Mouse (Mus musculus) cerebellum, adult 18-20 months (tissue): ENCODE results near the gene Gm42906.

ENCODE experiments used
- DNase-seq, 2 experiments: peaks; one replicate each; pipeline ENCODE4 v3.0.0; 2021

Gene Gm42906

DNA sequence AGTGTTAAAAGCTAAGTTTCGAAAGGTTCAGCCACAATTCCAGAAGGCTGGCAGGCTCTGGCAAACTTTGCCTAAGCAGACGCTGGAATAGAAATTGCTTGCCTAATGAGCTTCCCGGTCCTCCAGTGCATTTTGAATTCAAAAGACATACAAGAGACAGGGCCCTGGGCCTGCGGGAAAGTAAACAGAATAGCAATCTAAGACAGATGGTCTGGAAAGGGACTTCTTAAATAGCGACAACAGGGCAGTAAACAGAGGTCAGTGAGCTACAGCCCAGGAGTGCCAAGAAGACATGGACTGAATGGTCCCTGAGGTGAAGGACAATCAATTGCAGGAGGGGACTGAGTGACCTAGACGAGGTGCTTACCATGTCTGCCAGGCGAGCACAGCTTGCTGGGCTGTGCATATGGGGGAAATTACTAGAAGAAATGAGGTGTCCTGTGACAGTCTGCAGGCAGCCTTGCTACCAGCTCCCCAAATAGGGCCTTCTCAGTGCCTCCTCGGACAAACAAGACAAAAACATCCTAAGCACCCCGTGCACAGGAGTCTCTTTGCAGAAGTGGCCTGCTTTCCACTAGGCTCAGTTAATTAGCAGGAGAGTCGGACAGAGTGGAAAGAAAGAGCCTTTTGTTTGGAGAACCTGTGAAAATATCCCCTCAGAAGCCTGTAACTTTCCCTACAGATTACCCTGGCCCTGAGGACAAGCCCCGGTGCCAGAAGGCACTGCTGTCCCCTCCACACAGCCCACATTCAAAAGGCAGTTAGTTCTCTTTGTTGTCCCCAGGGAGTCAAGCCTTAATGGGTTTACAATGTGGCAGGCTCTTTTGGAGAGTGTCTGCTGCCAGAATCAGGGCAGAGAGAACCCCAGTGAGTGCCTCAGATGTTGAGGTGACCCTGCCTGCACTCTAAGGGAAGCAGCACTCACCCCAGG lies 285.0 kb downstream of the Gm42906 start:
- DNase-seq = no peak

DNA sequence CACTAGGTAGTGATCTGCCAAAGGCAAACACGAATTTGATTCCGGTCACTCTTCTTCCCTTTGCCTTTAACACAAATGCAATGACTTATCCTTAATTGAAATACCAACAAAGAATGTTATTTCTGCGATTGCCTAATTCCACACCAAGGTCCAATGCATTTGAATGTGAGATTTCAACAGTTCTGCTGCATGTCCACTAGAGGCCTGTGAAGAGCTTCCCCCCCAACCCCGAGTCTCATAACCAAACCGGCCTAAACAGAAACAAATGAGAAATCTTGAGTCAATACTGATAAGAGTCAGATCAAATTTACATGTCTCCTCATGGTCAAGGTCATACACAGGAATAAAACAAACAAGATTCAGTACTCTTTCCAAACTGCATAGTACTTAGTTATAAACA lies 285.7 kb downstream of the Gm42906 start:
- no peak for DNase-seq

DNA sequence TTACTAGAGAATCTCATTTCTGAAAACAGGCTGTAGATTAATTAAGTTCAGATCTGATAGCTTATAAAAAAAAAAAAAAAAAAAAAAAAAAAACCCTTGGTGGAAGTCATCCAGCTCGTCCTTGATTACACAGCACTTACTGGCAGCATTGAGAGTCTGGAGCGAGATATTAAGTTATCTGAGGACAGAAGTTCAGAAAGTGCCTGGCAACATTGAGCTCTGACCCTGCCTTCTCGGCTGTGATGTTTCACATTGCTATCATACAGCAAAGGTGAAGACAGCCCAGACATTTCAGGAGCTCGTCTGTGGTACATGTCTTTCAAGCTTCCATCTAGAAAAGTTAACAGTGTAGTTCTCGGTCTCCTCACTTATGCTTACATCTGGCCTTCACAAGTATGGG lies 290.1 kb downstream of the Gm42906 start:
- DNase-seq = no peak

DNA sequence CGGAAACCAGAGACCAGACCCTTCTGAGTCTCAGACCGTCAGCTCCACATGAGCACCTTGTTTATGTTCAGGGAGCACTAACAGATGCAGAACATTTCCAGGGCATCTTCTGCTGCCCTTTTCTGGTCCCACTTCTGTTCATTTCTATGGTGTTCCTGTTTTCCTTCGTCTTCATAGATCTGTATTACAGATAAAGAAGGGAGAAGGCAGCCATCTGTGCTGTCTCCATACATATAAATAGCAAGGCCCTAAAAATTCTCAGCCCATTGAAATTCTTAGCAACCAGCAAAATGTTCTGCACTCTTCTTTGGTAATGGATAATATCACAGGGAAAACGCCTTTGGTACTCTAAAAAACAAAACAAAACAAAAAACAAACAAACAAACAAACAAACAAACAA lies 290.7 kb downstream of the Gm42906 start:
- no peak for DNase-seq

DNA sequence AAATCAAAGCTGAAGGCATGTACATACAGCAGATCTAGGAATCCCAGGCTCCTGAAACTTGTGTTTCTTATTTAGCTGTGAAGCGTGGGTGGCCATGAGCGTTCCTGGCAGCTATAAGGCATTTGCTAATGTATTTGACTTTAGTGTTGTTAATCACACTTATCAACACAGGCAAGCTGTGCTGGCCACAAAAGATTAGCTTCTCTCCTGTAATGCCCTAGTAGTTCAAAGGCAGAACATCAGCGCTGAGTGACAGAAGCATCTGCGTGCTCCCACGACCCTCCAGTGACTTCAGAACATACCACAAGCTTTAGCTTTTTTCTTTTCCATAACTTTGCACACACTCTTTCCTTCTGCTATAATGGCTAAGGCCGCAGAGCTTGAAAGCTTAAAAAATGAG lies 292.0 kb downstream of the Gm42906 start:
- no peak for DNase-seq

DNA sequence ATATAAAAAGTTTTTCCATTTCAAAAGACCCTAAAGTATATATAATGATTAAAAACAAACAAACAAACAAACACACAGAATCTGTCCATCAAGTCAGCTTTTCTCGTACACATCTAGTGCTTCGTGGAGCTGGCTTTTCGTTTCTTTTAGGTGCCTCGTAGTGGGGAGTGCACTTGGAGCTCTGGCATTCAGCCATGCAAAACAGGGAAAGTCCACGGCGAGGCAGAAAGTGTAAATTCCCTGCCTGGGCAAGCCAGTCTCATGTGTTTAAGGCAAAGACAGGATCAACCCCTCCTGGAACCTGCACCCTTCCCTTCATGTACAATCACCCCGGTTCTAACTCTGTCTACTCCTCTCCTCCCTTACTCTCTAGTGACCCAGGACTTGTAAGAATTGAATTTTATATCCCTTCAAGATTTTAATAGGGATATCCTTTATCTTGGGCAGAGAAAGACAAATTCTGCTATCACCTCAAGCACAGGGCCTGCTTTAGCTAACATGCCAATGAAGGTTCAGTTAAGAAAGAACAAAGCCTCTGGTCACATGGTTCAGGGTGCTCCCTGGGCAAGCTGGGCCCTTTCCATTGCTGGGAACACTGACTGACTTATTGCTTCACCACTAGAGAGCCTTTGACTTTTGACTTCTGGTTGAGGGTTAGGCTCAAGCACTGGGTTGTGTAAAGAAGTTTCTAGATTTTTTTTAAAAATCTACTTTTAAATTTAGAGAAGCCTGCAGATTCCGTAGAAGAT lies 292.7 kb downstream of the Gm42906 start:
- no peak for DNase-seq

DNA sequence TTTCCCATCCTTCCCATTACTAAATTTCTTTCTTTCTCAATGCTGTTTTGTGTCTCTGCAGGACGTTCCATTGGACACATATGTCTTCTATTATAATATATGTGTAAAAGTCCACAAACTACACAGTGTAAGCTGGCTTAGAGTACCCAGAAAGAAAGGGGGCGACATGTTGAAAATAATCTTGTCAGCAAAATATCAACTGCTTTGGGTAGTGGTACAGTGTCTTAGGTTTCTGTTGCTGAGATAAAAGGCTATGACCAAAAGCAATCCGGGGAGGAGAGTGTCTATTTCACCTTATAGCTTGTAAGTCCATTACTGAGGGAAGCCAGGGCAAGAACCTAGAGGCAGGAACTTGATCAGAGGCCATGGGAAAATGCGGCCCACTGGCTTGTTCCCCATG lies 293.8 kb downstream of the Gm42906 start:
- no peak for DNase-seq

DNA sequence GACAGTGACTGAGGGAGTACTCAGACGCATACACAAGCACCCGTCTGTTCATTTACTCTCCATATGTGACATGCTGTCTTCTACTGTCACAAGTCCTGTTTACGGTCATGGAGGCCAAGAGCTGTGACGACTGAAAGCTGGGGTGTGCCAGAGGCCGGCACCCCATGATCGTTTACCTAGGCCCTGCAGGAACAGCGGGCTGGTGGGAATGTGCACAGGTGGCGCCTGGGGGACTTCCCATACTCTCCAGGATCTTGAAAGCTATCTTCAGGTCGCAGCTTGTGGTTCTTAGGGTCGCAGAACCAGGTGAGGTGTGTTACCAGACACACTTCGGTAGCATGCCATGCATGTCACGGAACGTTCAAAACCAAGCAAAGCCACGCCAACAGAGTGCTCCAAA lies 294.2 kb downstream of the Gm42906 start:
- DNase-seq = no peak

DNA sequence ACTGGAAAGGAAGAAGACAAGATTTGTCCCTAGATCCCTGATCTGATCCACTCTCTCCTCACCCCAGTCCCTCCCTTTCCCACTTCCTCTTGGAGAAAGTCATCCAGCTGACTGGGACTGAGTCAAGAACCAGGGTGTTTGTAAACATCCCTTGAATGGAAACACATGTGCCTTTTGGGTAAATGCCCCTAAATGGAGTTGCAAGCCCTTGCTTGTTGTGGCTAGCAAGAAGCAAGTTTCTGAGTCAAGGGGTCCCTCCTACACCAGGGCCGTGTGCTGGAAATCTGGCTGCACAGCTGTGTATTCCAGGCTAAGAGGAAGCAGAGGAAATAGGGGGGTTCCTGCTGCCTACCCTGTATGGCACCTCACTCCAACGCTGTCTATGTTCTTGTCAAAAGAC lies 298.2 kb downstream of the Gm42906 start:
- no peak for DNase-seq

DNA sequence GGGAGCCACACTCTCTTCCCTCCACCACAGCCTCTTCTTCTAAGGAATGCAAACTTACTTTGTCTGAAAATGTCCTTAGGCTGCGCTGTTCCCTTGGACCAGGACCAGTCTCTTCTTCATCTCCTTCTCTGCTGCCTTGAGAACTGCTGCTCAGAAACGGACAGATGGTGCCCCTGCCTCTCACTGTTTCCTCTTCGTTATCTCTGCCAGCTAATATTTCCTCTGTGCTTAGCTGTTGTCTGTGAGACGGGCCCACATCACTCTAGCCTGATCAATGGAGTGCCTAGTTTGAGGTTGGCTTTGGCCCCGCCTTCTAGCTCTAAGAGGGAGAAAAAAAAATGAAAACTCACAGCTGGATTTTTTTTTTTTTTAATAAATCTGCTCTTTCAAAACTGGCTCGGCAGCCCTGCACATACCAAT lies 300.7 kb downstream of the Gm42906 start:
- DNase-seq = no peak

DNA sequence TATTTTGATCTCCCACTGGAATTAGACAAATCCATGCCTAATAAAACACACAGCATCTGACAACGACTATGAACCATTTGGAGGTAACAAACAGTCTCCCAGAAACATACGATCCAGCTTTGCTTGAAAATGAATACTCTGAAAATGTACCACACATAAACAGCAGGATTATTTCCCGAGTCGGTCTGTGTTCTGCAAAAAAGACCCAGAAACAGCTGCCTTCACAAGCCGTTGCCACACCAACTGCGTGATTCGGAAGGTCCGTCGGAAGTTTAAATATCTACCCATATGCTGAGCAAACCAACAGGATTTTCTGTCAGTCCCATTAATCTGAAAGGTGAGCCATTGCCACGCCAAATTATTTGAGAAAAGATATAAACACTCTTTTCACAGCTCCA lies 301.4 kb downstream of the Gm42906 start:
- DNase-seq = no peak

DNA sequence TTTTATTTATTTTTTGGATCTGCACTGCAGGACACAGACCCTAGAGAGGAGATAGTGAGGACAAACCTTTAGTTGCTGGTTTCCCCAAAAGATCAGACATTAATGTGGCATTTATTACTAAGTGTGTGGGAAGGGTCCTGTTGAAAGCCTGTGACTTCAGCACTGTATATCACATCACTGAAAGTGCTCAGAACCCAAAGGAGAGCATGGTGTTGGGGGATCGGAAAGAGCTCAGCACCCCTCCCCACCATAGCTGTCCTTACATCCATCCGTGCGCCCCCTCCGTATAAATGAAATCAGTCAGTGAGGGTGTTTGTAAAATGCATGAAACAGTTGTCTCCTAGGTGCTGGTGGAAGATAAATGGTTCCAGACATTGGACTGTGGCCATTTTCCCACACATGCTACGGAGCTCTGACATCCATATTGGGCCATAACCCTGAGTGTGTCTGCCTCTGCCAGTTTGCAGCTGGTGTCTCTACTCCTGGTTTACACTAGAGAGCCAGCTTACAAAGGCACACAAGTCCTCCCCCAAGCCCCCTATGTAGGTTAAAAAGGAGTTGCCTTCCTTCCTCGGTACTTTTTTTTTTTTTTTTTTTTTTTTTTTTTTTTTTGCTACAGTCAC lies 301.9 kb downstream of the Gm42906 start:
- no peak for DNase-seq

DNA sequence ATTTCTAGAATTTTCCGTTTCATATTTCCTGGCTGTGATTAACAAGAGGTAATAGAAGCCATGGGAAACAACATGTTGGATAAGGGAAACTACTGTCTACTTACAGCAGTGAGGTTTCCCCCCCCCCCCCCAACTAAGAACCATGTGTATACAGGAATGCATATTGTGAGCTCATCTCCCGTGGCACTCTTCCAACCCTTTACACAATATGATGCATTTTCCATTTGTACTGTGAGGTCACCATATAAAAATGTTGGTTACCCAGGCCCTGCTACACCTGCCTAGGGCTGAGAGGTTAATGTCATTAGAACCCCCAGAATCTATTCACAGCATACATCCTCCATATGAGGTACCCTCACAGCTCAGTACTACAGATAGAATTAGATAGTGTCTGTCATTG lies 310.1 kb downstream of the Gm42906 start:
- DNase-seq = no peak

DNA sequence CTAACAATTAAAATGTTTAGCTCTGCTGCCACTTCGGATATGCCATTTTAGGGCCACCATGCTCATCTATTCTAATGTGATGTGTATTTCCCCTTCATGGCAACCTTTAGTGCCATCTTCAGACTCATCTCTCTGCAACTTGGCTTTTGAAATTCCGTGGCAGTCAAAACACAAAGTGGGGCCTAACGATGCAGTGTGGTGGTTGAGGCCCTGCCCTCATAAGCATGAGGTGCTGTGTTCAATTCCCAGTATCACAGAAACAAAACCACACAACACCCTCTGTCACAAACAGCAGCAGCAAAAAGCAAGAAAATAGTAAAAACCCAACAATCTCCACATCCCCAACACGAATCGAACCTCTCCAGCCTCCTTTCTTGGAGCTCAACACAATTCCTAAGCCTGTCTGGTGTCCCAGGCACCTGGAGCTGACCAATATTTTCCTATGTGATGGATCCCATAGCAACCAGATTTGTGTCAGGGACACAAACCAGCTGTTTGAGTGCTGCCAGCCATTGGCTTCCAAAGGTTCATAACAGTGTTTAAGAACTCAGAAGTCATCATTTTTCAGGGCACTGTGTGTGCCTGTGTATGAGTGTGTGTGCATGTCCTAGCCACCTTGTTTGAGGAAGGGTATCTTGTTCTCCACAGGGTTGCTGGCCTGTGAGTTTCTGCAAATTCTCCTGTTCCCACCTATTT lies 311.6 kb downstream of the Gm42906 start:
- no peak for DNase-seq

DNA sequence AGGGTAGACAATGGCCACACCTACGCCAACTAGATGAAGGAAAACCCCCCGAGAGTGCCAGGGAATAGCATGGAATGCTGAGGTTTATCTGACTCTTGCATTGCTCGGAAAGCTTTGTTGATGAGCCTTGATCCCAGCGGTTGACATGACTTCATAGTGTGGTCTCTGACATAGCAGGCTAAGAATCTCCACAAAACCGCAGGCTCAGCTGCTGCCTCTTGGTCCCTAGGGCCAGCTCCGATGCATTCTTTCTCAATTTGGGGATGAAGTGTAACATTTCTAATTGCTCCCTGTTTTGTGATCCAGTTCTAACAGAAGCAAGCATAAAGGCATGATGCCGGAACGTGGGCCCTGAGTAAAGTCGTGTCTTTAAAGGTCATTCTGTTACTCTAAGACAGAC lies 315.2 kb downstream of the Gm42906 start:
- no peak for DNase-seq

DNA sequence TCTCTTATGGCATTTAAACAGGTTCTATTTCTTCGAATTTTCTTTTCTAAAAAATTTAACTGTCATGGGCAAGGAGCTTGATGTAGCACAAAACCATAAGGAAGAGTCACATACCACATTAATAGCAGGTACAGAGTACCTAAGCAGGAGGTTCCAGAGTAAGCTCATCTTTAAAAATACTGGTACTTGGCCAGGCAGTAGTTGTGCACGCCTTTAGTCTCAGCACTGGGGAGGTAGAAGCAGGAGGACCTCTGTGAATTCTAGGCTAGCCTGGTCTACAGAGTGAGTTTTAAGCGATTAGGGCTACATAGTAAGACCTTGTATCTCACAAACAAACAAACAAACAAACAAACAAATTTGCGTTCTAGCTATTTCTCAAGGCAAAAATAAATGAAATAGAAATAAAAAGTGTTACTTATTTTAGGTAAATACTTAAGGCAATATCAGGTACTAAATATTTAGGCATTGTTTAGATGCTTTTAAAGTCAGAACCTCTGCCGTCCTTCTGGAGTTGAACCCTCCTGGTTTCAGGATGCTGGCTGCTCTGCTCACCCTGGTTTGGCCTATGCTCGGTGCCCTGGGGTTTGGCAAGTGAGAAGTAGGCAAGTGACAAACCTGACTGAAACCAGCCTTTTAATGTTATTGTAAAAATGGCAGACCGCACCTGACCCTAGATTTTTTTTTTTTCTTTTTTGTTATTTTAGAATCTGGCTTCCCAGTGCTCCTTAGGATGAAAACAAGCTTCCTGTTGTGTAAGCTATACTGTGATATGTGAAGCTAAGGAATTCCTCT lies 316.7 kb downstream of the Gm42906 start:
- DNase-seq = no peak

DNA sequence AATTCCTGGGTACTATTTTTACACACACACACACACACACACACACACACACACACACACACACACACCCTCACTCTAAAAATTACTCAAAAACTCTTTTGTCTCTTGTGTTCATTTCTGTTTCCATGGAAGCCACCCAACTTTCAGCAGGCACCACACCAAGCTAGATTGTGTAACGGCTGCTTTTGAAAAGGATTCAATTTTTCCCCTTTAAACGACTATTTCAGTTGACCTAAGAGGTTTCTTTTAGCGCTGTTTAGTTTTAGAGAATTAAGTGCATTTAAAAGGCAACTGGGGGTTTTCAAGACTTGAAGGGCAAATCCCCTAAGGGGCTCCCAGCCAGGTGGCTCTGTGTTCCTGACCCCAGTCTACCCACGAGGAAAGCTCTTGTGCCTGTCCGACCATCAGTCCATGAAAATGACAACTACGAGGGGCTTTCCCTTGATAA lies 317.5 kb downstream of the Gm42906 start:
- no peak for DNase-seq

DNA sequence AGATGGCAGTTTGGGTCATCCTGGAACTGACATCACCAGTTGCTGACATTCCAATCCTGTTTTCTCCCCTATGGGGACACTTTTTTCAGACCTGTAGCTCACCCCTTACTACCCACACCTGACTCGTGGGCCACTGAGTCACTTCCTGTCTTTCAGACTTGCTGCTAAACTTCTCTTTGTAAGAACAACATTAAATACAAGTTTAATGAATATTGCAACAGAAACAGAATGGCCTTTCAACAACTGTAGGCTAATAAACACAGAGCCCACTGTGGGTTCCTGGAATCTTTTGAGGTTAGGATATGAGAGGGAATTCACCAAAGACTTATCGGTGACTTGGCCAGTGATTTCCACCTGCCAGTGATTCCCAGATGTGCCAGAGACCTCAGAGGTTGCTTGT lies 318.1 kb downstream of the Gm42906 start:
- no peak for DNase-seq

DNA sequence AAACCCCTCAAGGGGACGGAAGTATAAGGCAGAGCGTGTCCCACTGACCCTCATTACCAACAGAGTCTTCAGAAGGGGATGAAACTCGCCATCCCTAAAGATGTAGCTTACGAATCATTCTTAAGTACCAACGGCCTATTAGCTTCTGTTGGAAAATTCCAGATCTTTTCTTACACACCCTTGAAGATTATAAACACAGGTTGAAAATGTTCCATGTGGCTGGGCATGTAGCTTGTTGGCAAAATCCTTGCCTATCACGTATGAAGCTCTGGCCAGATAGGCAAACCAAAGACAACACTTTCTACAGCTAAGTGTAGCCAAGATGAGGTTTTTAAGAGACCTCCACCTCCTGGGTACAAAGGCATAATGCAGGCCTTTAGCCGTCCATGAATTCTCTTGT lies 319.0 kb downstream of the Gm42906 start:
- DNase-seq = no peak

DNA sequence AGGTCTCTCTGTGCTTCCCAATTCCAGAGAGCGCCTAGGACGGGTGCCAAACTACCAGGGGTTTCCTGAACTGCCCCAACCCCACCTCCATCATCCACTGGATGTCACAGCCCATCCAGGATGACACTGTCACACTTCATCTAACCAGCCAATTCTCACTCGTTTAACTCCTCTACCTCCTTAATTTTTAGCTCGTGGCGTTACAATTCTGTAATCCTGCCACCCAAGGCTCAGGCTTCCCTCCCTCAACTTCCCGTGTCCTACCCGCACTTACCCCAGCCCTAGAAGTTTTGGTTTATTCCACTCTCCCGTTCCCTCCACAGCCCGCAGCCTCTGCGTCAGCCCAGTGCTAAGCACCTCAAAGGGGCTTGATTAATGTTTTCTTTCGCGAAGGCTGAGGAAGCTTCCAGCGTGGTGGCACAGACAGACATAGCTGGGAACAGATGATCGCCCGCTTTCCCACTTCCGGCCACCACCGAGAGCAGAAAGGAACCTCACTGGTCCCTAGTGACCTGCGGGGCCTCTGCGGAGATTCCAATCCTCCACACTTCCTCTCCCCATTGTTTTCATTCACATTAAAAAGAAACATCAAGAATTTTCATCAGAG lies 319.6 kb downstream of the Gm42906 start:
- no peak for DNase-seq

DNA sequence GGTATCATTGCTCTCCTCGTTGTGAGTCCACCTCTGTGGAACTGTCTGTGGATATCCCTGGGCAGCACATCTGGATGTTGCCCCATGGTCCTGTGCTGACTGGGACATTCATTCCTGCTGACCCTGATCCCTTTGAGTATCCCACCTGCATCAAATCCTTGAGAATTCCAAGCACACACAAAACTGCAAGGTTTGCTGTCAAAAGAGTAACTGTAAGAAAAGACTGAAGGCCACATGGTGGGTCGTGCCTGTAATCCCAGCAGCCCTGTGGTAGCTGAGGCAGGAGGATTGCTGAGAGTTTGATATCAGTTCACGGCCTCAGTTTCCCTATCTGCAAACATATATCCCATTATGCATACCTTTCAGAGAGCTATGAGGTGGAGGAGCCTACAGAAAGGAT lies 321.1 kb downstream of the Gm42906 start:
- DNase-seq = no peak
